Mouse (Mus musculus) splenic B cell, adult 2 months (primary cell): ENCODE data around the gene Thsd4.

Source experiments
- DNase-seq: peaks from one replicate; pipeline ENCODE4 v3.0.0-alpha.2; 2011; ENCODE audit warnings: low read depth, low spot score
- H3K27me3 ChIP-seq: 2 replicates; pipeline ENCODE4 v1.6.1; 2012; ENCODE audit warnings: mild to moderate bottlenecking, low read length, moderate library complexity, mixed read lengths; ENCODE audit not compliant: control insufficient read depth, poor library complexity, insufficient read depth, severe bottlenecking
- H3K36me3 ChIP-seq: 2 replicates; pipeline ENCODE4 v1.6.1; 2012; ENCODE audit warnings: mild to moderate bottlenecking, low read length, moderate library complexity, mixed read lengths; ENCODE audit not compliant: control insufficient read depth, poor library complexity, insufficient read depth, severe bottlenecking

The Thsd4 gene

DNA sequence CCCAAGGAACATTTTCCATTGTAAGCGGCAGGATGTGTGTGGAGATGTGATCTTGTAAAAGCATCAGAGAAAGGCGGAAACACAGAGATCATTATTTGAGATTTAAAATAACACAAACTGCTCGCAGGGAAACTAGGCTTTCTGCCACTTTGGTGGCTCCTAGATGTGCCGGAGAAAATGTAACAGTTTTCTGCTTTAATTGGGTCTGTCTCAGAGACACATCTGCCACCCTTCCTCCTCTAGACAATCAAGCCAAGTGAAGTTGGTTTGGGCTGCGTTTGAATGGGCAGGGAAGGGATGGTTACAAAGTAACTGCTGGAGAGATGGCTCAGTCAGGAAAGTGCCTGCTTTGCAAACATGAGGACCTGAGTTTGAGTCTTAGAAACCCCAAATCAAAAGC is 466.9 kb downstream of the Thsd4 start:
- no peaks in the 10 kb centered on the region for H3K36me3 ChIP-seq
- no peak for DNase-seq
- H3K27me3 ChIP-seq: no peaks in the 10 kb centered on the region

DNA sequence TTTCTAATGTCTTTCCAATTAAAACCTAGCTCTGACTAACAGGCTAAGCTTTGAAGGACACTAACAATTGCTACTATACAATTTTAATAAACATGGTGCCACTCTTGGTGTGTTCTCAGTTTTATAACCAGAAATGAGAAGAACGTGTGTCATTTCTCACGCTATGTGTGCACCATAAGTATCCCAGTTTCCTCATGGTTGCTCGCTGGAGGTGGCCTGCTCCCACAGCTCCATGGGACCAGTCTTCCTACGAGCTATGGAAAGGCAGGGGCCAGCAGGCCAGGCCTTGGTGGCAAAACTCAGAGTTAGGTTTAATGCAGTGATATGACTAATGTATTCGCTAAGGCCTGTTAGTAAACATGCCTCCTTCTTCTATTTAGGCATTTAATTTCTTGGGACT is 468.7 kb downstream of the Thsd4 start:
- H3K27me3 ChIP-seq: no peaks in the 10 kb centered on the region
- DNase-seq: no peak
- no peaks in the 10 kb centered on the region for H3K36me3 ChIP-seq

DNA sequence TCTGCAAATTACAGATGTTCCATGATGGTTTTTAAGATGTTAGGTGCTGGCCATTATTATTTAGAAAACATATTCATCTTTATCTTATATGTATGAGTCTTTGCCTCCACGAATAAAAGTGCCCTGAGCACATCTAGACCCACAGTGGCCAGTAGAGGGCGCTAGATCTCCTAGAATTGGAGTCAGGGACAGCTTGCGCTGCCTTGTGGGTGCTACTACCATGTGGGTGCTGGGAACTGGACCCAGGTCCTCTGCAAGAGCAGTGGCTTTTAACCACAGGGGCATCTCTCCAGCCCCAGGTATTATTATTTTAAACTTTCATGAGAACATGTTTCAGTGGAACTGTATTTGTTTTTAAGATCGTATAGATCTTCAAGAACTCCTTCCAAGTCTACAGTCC is 469.4 kb downstream of the Thsd4 start:
- DNase-seq: no peak
- no peaks in the 10 kb centered on the region for H3K36me3 ChIP-seq

DNA sequence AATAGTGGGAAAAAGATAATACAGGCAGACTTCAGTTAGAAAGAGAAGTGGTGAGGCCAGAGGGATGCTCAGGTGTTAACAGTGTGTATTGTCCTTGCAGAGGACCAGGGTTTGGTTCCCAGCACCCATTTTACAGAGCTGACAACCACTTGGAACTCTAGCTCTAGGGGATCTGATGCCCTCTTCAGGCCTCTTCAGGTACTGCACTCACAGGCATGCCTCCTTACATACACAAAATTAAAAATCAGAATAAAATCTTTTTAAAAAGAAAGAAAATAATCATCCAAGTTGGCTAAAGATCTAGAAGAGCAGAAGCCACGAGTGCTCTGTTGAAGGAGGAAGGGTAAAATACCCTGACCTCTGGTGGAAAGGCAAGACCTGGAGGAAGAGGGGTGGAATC is 478.7 kb downstream of the Thsd4 start:
- DNase-seq: no peak
- H3K36me3 ChIP-seq: no peaks in the 10 kb centered on the region
- H3K27me3 ChIP-seq: no peaks in the 10 kb centered on the region

More for the DNA sequence above, 469.4 kb downstream of the Thsd4 start:
- H3K27me3 ChIP-seq: no peaks in the 10 kb centered on the region

- no peak for DNase-seq
- Histone ChIP-seq H3K27me3 (no peaks in the 10 kb centered on the region), H3K36me3 (no peaks in the 10 kb centered on the region)
These were observed 487.0 kb downstream of the Thsd4 start for GRCm38 (mm10) chr9:60034883-60035282.

- Histone ChIP-seq H3K27me3 (no peaks in the 10 kb centered on the region), H3K36me3 (no peaks in the 10 kb centered on the region)
- no peak for DNase-seq
These were observed 494.6 kb downstream of the Thsd4 start for GRCm38 (mm10) chr9:60027234-60027633.

DNA sequence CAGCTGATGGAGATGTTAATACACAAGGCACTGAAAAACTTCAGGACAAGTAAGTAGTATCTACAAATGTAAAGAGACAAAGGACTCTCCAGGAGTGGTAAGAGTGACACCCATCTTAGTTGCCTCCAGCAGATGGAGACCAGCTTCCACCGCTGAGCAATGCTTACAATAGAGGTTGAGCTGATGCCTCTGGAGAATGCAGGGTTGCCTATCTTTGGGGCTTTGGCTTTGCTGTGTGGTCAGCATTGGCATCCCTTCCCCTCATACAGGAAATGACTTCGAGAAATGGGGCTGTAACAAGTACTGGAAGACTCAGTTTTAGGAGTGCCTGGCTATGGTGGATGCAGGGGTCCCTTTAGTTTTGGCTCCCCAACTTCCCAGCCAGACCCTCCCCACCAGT is 495.1 kb downstream of the Thsd4 start:
- no peak for DNase-seq
- Histone ChIP-seq H3K36me3 (no peaks in the 10 kb centered on the region), H3K27me3 (no peaks in the 10 kb centered on the region)

GRCm38 (mm10) chr9:60025919-60026318 is 495.9 kb downstream of the Thsd4 start:
- Histone ChIP-seq H3K27me3 (no peaks in the 10 kb centered on the region), H3K36me3 (no peaks in the 10 kb centered on the region)
- no peak for DNase-seq

- no peak for DNase-seq
- Histone ChIP-seq H3K36me3 (no peaks in the 10 kb centered on the region), H3K27me3 (no peaks in the 10 kb centered on the region)
These were observed 496.9 kb downstream of the Thsd4 start for GRCm38 (mm10) chr9:60024971-60025370.

DNA sequence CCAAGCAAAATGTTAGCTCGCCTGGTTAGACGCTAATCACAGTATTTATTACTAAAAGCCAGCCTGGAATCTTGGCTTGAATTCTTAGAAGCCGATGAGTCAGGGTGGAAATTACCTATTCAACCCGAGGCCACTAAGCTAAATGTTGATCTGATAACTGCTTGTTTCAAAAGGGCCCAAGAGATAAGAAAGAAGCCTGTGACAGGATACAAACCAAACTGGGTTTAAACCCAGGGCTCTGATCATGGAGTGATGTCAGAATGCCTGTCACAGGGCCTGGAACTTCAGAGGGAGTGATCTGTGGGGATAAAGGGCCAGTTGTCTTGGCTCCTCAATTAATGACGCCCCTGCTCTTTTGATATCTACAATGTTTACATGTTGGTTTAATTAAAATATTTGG is 497.3 kb downstream of the Thsd4 start:
- no peaks in the 10 kb centered on the region for H3K27me3 ChIP-seq
- no peak for DNase-seq
- no peaks in the 10 kb centered on the region for H3K36me3 ChIP-seq

GRCm38 (mm10) chr9:60022331-60022730 is 499.5 kb downstream of the Thsd4 start:
- Histone ChIP-seq H3K36me3 (no peaks in the 10 kb centered on the region), H3K27me3 (no peaks in the 10 kb centered on the region)
- no peak for DNase-seq

- H3K27me3 ChIP-seq: no peaks in the 10 kb centered on the region
- H3K36me3 ChIP-seq: no peaks in the 10 kb centered on the region
- DNase-seq: no peak
These were observed 501.4 kb downstream of the Thsd4 start for GRCm38 (mm10) chr9:60020444-60020843.

- H3K27me3 ChIP-seq: no peaks in the 10 kb centered on the region
- no peaks in the 10 kb centered on the region for H3K36me3 ChIP-seq
- DNase-seq: no peak
These were observed 511.6 kb downstream of the Thsd4 start for GRCm38 (mm10) chr9:60010285-60010684.

- Histone ChIP-seq H3K36me3 (no peaks in the 10 kb centered on the region), H3K27me3 (no peaks in the 10 kb centered on the region)
- no peak for DNase-seq
These were observed 512.9 kb downstream of the Thsd4 start for GRCm38 (mm10) chr9:60008936-60009335.

DNA sequence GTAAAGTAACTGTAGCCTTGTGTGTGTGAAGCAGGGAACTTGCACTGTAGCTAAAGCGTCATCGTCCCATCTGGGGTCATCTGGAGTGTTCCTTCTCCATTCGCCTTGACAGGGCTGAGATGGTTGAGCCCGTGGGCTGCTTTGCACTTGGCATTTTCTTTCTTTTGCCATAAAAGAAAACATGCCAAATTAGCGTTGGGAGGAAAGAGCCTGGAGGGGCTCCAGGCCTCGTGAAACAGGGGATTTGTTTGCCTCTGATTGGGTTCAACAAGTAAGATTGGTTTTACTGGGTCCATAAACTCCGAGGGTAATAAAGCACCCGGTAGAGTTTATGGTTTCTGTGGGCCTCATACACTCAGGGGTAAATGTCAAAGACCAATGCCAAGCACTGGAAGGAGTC is 519.5 kb downstream of the Thsd4 start:
- DNase-seq: no peak
- no peaks in the 10 kb centered on the region for H3K36me3 ChIP-seq
- H3K27me3 ChIP-seq: no peaks in the 10 kb centered on the region

GRCm38 (mm10) chr9:60001444-60001843 is 520.4 kb downstream of the Thsd4 start:
- Histone ChIP-seq H3K36me3 (no peaks in the 10 kb centered on the region), H3K27me3 (no peaks in the 10 kb centered on the region)
- DNase-seq: no peak
